Mouse (Mus musculus): ENCODE data around the gene Htr1b. TPM values are rescaled to one million over a fixed set of nuclear protein-coding genes. Genes with fewer than 3 reads are reported as not detected.

Gene Htr1b
- total RNA-seq (2021), result under 1 TPM; 0.11 to 0.12 TPM
- long read RNA-seq, experiment 1, partial matches to known transcripts, result 0 of 1 reads
- long read RNA-seq, experiment 1, other reads (novel, unspliced or antisense), result 0 of 1 reads
- long read RNA-seq, experiment 2, result 0 reads

GRCm38 (mm10) chr9:81633437-81633973, at the start of gene Htr1b:
TSS of gene Htr1b (minus strand) at chr9:81633828.
- DNase-seq, result no peak

- no peak for DNase-seq
These were observed 43.1 kb upstream of the Htr1b start for GRCm38 (mm10) chr9:81676716-81677115.

- no peak for DNase-seq
These were observed 3.9 kb upstream of the Htr1b start for GRCm38 (mm10) chr9:81637486-81637885.

- DNase-seq, result no peak
These were observed 1.5 kb upstream of the Htr1b start for GRCm38 (mm10) chr9:81635109-81635508.

GRCm38 (mm10) chr9:81634163-81634562, 535 bp upstream of the Htr1b start:
- no peak for DNase-seq

GRCm38 (mm10) chr9:81632736-81633436, 742 bp downstream of the Htr1b start:
- peak; percentile 14 for DNase-seq

GRCm38 (mm10) chr9:81632191-81632735, 1.4 kb downstream of the Htr1b start:
- DNase-seq, result peak; percentile 5

GRCm38 (mm10) chr9:81631581-81632091, 2.0 kb downstream of the Htr1b start:
- DNase-seq, result peak; percentile 3

GRCm38 (mm10) chr9:81626899-81627606, 6.6 kb downstream of the Htr1b start:
- peak; percentile 77 for DNase-seq

- no peak for DNase-seq
These were observed 7.7 kb downstream of the Htr1b start for GRCm38 (mm10) chr9:81625898-81626297.

- DNase-seq, result no peak
These were observed 10.8 kb downstream of the Htr1b start for GRCm38 (mm10) chr9:81622873-81623272.

GRCm38 (mm10) chr9:81611022-81611421, 22.6 kb downstream of the Htr1b start:
- no peak for DNase-seq

Other genes with a start within 250 kb of the Htr1b start
- gene Mei4, start 229.8 kb upstream of the Htr1b start, total RNA-seq (2021), result not detected

All from gastrocnemius, postnatal 10 days (tissue).